Mouse (Mus musculus) olfactory bulb, adult 2 months (tissue): ENCODE data around the gene Elavl1.

Experiments
- CTCF ChIP-seq: fragments of 200-500 bp; IDR thresholded peaks from 2 replicates; pipeline ENCODE4 v1.5.1; 2012; ENCODE audit warnings: low read depth, mild to moderate bottlenecking, low read length, moderate library complexity; ENCODE audit not compliant: insufficient read depth
- POLR2A ChIP-seq: fragments of 200-500 bp; IDR thresholded peaks from 2 replicates; pipeline ENCODE4 v1.6.1; 2012; ENCODE audit warnings: mild to moderate bottlenecking, low read depth, low read length, moderate library complexity; ENCODE audit not compliant: insufficient read depth

DNA sequence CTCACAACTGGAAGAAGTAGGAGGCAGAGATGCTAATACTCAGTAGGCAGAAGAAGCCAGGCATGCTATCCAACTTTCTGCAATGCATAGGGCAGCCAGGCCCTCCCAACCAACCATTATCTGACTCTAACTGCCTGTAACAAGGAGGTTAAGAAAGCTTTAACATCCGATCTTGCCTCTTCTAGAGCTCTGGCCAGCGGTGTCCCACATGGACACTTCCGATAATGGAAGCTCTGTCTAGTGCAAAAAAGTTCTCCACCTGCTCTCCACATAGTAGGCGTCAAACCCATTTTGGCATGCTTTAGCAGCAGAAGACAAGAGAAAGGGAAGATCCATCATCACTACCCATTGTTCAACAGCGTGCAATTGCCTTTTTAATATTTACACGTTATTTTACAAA is 1.3 kb downstream of the Elavl1 start:
- TF ChIP-seq CTCF (no peak), POLR2A (no peak)
